Mouse (Mus musculus) natural killer cell, adult 2 months (primary cell): ENCODE data around the gene Irf1.

ENCODE experiments used
- DNase-seq, 2 experiments: peaks; one replicate each; pipeline ENCODE4 v3.0.0; 2022; ENCODE audit warnings: low spot score in 2 of 2

Irf1 gene

DNA sequence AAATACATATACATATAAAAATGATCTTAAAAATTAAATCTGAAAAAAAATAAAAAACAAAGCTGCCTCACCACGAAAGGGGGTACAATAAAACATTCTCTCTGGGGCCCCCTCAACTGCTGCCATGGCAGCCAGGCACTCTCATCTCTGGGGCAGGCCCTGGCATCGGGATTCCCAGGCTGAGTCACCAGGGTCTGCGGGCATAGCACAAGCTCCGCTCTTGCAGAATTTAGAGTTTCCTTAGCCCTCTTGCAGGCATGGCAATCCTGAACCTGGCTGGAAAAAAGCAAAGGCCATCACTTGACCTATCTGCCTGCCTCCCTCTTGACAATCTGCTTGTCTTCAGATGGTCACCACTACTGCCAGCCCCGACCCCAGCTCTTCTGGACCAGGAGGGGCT, 8.5 kb upstream of the Irf1 start:
- DNase-seq, result no peak

DNA sequence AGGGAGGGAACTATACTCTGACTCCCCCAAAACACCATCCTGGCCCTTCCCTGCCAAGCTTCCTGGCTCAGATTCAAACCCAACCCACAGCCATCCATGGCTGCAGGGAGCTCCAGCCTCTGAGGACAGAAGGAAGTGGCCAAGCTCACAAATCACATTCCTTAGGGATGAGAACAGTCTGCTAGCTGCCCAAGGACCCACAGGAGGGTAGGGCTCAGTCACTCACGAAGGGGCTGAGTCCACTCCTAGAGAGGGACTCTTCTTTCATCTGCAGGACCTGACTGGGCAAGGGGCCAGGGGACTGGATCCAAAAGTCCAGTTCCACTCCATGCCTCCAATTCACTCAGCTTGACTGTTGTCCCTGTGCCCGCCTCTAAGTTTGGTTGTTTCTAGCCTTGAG, 8.0 kb upstream of the Irf1 start:
- no peak for DNase-seq

DNA sequence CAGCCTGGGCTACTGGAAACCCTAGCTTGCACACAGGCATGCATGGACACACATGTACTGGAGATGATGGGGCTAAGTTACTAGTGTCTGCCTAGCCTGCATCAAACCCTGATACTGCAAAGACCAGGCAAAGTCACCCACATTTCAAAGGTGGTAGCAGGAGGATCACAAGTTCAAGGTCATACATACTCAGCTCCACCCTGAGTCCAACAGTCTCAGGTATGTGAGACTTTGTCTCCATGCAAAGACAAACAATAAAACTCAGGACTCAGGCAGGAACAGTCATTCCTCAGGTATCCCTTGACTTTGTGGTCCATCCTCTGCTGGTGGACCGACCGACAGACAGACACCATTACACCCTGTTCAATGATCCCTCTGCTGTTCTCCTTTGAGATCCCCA, 7.4 kb upstream of the Irf1 start:
- no peak for DNase-seq

DNA sequence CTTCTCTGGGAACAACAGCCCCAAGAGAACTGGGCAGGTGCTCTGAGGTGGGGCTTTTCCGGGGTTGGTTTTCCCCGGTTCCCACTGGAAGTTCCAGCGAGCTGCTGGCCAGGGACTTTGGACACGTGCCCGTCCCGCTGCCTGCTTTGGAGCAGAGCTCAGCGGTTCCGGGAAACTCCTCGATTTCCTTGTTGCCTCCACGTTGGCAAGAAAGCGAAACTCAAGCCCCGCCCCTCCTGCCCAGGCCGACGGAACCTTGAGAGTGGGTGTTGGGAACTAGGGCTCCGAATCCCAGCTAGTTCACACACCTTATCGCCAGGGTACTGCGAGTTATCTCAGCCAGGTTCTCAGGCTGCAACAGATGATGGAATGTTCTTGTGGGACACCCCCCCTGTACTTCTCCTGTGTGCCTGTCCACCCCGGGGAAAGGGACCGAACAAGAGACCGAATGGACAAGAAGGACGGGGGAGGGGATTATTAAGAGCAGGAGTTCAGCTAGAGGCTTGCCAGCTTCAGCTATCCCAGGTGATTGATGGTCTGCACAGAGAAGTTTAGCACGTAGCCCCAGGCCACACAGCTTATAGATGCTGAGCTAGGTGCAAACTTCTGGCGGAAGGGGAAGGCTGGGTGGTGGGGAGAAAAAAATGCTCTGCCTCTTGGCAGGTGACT, 6.9 kb upstream of the Irf1 start:
- peak; percentile 40 to 46 for DNase-seq

DNA sequence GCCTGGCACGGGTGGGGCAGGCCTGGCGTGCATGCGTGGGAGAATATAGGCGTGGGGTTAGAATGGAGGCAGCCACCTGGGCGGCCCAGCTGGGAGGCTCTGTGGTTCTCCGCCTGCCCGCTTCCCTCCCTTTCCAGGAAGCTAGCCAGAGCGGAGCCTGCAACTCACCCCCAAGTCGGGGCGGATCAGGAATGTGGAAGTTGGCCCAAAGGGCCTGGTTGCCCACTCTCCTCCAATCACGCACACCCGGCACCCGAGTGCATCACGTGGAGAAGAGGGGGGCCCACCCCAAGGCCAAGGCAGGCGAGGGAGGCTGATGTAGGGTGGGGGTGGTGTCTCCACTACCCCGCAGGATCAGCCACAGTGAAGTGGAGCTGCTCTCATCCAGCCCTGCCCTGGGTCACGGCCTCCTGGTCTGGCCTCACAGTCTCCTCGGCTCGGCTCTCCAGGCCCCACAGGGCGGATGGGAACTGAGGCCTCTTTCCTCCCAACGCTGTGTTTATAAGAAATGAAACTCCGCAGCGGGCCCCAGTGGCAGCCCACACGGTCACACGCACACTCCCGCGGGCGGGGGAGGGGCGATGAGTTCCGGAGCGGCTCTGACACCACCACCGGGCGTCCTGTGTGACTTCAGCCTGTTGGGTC, 6.2 kb upstream of the Irf1 start:
- peak; percentile 94 to 96 for DNase-seq

DNA sequence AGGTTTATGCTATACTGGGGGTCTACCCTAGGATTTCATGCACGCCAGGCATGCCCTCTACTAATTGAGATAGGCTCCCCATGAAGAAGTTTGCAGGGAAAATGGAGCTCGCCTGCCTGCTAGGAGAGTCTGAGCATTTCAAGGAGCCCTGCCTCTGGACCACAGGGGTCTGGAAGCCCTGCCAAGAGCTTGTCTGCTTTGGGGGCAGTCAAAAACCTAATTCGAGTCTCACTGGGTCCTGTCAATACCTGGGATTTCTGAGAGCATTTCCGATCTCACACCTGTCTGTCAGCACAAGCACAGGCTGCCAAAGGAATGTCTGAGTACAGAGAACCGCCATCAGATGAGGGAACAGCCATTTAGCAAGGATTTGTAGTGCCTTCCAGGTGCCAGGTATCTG, 5.2 kb upstream of the Irf1 start:
- DNase-seq, result no peak

DNA sequence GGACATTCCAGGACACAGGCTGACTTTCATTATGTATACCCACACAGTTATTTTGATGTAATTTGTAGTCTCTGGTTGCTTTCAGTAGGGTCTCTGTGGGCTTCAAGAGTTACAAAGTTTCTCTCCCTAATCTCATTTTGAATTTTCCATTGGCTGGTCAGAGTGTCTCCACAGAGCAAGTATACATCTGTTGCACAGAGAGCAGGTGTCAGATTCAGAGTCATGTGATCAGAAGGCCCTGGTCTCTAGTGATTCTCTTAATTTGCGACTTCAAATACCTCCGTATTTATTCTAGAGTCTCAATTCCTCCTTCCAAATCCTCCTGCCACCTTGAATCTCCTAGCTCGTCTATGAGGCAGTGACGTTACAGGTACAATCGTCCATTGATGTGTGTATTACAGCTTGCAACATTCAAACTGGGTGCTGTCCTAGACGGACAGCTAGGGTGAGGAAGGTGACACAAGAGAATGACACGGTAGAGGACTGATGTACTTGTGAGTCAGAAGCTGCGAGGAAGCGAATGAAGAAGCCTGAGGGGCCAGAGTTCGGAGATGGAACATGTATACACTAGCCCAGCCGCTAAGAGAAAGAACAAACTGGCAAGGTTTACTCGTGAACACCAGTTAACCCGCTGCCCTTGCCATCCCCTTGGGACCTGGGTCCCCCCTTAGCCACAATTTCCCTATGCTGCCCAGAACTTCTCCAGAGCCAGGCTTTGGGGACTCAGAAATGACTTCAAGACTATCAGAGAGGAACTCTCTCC, 1.2 kb upstream of the Irf1 start:
- no peak for DNase-seq

DNA sequence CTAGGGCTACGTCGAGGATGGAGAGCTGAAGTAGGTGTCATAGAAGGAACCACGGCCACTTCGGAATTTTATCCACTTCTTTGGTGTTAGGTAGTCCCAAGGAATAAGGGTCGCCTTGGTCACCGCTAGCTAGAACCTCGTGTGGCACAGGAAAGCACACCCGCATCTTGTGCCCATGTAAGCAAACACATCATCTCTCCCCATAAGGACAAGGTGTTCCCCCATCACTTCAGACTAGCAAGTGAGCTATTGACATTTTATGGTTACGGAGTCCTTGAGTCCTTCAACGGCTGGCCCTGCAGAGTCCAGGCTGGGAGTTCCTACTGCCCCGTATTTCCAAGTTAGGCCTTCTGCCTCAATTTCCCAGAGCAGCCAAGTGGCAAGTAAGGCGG, 633 bp upstream of the Irf1 start:
- no peak for DNase-seq

DNA sequence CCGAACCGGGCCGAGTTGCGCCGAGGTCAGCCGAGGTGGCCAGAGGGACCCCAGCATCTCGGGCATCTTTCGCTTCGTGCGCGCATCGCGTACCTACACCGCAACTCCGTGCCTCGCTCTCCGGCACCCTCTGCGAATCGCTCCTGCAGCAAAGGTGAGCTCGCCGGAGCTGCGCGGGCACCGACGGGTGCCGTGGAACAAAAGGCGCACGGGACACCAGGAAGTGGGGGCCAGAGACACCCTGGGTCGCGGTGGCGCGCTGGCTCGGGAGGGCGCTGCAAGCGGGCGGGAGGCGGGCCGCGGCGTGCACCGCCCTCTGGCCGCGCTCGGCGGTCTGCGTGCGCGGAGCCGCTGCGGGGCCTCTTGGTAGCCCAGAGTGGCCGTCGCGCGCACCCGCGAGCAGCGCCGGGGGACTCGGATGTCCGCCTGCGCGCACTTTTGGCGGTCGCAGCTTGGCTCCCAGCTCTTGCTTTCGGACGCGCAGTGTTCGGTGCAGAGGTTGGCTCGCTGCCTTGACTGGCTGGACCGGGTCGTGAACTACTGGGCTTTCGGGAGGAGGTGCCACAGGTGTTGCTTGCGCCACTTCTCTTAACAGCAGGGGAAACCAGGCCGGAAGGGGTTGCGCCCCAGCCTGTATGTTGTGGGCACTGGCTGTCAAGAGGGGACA, 444 bp downstream of the Irf1 start:
- peak; percentile 72 to 77 for DNase-seq

DNA sequence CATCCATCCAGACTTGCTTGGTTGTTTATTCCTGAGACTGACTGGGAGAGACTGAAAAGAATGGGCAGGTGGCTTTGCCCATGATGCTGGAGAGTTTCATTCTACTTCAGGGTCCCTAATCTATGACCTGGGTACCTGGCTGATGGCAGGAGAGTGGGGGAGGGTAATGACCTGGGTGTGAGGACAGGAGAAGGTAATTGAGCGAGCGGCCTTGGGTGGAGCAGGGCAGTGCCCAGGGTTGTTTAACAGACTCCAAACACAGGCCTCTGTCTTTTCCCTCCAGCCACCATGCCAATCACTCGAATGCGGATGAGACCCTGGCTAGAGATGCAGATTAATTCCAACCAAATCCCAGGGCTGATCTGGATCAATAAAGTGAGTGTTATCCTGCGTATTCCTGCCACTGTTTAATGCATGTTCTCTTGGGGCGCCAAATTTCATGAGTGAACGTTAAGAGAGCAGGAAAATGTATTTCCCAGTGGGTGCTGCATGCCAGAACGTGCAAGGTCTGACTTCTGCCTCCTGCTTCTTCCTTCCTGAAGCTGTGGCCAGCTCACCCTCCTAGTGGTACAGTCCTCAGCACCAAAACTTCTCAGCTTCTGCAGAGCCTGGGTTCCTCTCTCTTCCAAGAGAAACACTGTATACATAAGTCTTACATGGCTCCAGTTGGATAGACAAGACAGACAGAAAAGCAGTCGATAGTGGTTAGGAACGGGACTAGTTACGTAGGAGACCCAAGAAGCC, 1.4 kb downstream of the Irf1 start:
- no peak for DNase-seq

DNA sequence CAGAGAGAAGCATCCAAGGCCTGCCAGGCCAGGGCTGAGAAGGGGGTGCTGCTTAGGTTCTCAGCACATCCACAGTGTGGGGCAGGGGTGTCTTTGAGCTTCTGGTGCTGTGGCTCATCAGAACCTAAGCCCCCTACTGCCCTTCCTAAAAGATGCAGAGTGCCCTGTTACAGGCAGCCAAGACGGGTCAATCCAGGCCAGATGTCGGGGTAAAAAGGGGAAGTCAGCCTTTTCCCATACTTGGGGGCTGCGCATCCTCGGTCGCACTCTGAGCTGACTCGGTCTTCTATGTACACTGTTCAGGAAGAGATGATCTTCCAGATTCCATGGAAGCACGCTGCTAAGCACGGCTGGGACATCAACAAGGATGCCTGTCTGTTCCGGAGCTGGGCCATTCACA, 2.7 kb downstream of the Irf1 start:
- DNase-seq, result no peak

DNA sequence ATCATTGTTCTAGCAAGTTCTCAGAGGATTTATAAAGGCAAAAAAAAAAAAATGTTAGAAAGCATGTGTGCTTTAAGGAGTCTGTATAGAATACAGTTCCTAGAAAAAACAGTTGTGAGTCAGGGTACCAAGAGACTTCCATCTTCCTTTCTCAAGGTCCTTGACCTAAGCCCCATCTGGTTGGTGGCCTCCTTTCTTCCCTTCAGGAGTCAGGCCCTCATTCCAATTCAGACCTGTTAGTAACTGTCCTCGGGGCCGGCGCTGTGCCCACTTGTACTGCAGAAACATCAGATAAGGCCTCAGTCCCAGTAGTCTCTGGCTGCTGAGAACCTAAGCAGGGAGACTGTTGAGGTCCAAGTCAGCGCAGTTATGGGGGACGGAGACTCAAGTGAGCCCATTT, 3.3 kb downstream of the Irf1 start, which contains the start of gene Gm17334:
Gm17334 (minus strand) TSS at position 101 of the 400 bp plus-strand sequence.
- DNase-seq, result no peak

DNA sequence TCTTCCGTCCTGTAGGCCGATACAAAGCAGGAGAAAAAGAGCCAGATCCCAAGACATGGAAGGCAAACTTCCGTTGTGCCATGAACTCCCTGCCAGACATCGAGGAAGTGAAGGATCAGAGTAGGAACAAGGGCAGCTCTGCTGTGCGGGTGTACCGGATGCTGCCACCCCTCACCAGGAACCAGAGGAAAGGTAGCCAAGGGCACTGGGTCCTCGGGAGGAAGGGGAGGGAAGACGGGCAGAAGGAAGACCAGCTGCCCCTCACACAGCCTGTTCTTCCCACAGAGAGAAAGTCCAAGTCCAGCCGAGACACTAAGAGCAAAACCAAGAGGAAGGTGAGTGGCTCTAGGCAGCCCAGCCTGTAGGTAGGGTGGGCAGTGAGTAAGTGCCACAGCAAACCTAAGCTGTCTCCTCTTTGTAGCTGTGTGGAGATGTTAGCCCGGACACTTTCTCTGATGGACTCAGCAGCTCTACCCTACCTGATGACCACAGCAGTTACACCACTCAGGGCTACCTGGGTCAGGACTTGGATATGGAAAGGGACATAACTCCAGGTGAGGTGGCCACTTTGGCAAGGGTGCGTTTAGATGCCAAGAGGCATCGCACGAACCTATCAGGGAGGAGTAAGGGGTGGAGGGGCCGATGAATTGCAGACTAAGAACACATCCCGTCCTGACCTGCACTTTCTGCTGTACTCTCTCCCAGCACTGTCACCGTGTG, 4.0 kb downstream of the Irf1 start:
- no peak for DNase-seq

DNA sequence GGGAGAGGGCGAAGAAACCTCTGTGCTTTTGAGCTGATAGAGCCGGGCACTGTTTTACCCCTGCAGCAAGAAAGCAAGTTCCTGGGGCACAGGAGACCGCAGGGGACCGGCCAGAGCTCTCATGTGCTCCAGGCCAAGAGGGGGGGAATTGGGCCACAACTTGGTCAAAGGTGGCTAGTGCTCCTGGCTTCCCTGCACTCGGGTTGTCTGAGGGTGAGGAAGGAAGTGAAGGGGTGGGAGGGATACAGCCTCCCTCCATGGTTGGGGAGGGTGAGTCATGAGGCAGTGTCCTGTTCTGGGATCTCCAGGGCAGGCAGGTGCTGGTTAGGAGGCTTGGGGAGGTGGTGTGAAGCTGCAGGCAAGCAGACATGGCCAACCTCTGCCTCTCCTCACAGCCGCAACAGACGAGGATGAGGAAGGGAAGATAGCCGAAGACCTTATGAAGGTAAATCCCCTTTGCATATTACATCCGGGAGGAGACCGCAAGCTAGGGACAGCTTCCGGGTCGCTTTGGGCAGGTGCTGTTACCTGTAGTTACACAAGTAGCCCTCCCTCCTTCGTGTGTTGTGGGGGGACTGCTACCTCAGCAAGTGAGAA, 4.9 kb downstream of the Irf1 start:
- DNase-seq, result no peak

DNA sequence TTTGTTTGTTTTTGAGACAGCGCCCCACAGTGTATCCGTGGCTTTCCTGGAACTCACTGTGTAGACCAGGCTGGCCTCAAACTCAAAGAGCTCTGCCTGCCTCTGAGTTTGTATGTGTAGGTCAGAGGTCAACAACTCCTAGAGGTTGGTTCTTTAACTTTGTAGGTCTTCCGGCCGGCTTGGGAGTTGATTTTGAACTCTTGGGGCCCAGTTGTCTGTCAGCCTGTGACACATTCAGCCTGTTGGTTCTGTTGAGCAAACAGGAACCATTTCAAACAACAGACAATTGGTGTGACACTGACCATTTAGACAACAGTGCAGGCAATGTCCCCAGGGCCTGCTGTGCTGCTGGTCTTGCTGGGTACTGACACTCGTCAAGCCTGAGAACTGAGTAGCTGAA, 7.9 kb downstream of the Irf1 start:
- no peak for DNase-seq

DNA sequence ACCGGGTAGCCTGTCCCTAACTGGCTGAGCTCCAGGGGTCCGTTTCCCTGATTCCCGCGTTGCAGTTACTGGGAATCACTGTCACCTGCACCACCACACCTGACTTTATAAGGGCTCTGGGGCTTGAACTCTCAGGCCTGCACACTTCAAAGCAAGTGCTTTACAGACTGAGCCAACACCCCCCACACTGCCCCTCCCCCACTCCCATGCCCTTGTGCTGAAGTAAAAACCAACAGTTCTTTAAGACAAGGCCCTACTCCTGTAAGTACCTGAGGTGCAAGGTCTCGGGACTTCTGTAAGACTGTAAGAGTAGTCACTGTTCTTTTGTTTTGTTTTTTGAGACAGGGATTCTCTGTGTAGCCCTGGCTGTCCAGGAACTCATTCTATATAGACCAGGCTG, 8.6 kb downstream of the Irf1 start:
- no peak for DNase-seq

DNA sequence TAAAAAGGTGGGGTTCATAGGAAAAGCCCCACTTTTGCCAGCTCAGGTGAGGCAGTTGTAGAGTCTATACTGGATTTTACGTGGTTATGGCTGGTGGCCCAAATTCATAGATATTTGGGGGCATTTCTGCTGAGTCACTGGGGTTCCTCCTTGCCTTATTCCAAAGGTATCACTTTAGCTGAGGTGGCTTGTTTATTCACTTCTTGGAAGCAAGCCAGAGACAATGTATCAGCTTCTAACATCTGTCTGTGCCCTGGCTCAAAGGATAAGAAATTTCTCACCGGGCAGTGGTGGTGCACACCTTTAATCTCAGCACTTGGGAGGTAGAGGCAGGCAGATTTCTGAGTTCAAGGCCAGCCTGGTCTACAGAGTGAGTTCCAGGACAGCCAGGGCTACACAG, 10.0 kb downstream of the Irf1 start:
- no peak for DNase-seq

DNA sequence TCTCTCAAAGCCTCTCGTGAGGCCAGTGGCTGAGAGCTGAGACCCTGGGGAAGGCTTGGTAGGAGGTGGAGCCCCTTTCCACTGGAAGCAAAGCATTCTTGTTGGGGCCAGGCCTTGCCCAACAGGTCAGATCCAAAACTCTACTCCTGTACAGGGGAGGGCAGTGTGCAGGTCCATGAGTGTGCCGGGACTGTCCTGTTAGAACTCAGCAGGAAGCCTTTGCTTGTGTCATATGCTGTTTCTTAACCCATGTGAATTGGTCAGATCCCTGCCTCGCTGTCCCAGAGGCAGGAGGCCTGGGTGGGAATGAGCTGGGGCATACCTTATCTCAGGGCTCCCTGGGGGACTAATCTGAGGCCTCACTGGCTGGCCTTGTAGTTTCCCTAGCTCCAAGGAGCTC, 10.4 kb downstream of the Irf1 start:
- no peak for DNase-seq

DNA sequence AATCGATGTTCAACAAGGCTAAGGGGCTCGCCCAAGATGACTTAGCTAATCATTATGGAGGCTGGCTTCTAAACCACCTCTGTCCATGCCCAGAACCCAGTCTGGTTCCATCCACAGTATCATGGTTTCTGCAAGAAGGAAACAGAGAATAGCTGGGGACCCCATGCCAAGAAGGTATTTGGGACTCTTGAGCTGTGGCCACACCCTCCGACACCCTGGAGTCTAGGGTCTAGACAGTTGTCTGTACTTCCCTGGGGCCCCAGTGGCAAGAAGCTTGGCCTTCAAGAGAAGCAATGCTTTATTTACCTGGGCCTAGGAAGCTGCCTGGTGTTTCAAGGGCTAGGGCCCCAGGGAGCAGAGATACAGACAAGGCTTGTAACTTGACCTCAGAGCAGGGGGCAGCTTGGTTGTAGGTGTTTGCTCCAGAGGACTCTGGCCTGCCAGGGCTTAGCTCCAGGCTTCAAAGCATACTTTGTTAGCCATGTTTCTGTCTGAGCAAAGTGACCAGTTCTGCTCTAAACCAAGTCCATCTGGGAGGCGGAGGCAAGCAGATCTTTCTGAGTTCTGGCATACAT, 11.5 kb downstream of the Irf1 start:
- DNase-seq, result no peak

DNA sequence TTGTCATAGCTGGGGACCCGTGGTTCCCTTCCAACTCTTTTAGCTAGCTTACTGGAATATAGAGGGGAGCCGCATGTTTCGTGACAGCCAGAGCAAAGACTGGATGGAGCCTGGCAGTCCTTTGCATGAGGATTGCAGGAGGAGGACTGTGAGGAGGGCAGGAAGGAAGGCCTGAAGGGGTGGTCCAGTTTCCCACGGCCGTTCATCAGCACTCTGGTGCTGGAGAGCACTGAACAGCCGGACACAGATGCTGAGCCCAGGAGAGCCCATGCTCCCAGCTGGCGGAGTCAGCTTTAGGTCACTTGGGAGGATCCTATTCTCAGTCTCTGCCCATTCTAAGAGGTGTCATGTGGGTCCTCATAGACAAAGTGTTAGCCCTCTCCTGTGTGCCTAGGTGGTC, 12.2 kb downstream of the Irf1 start:
- DNase-seq, result no peak
